Mouse (Mus musculus): ENCODE data around the gene Kcnk7.
"Not testable (repeated sequence)": the region's sequence is repeated elsewhere in the genome, so short reads cannot be mapped to it uniquely, and the experiment has no call there.

Gene Kcnk7

GRCm38 (mm10) chr19:5704163-5704800 is at the start of gene Kcnk7:
Kcnk7 (plus strand) TSS chr19:5704367.
- no peak for DNase-seq (ENCODE audit: low read depth)

GRCm38 (mm10) chr19:5654720-5655298 is 49.4 kb upstream of the Kcnk7 start:
- DNase-seq (ENCODE audit: low read depth): no peak

GRCm38 (mm10) chr19:5660942-5661751 is 43.0 kb upstream of the Kcnk7 start:
- DNase-seq (ENCODE audit: low read depth): no peak

GRCm38 (mm10) chr19:5662310-5662709 is 41.9 kb upstream of the Kcnk7 start:
- no peak for DNase-seq (ENCODE audit: low read depth)

- peak; percentile 96 for DNase-seq (ENCODE audit: low read depth)
Observed at GRCm38 (mm10) chr19:5662981-5663913, 40.9 kb upstream of the Kcnk7 start, which contains the start of gene Sipa1. Sipa1 (minus strand) TSS chr19:5663707.

GRCm38 (mm10) chr19:5664669-5665257 is 39.4 kb upstream of the Kcnk7 start:
- DNase-seq (ENCODE audit: low read depth): no peak

- peak; percentile 16 for DNase-seq (ENCODE audit: low read depth)
Observed at GRCm38 (mm10) chr19:5665465-5665864, 38.7 kb upstream of the Kcnk7 start.

GRCm38 (mm10) chr19:5666386-5666785 is 37.8 kb upstream of the Kcnk7 start:
- no peak for DNase-seq (ENCODE audit: low read depth)

- DNase-seq (ENCODE audit: low read depth): no peak
Observed at GRCm38 (mm10) chr19:5668372-5668771, 35.8 kb upstream of the Kcnk7 start.

GRCm38 (mm10) chr19:5680432-5680831 is 23.7 kb upstream of the Kcnk7 start:
- DNase-seq (ENCODE audit: low read depth): no peak

GRCm38 (mm10) chr19:5684236-5684635 is 19.9 kb upstream of the Kcnk7 start:
- no peak for DNase-seq (ENCODE audit: low read depth)

GRCm38 (mm10) chr19:5684985-5685384 is 19.2 kb upstream of the Kcnk7 start:
- no peak for DNase-seq (ENCODE audit: low read depth)

GRCm38 (mm10) chr19:5685431-5685830 is 18.7 kb upstream of the Kcnk7 start:
- DNase-seq (ENCODE audit: low read depth): no peak

- no peak for DNase-seq (ENCODE audit: low read depth)
Observed at GRCm38 (mm10) chr19:5685861-5686260, 18.3 kb upstream of the Kcnk7 start.

- no peak for DNase-seq (ENCODE audit: low read depth)
Observed at GRCm38 (mm10) chr19:5686437-5686836, 17.7 kb upstream of the Kcnk7 start.

- not testable (repeated sequence) for DNase-seq (ENCODE audit: low read depth)
Observed at GRCm38 (mm10) chr19:5686954-5687353, 17.2 kb upstream of the Kcnk7 start.

GRCm38 (mm10) chr19:5687738-5688137 is 16.4 kb upstream of the Kcnk7 start:
- DNase-seq (ENCODE audit: low read depth): peak; percentile 35

GRCm38 (mm10) chr19:5688200-5689087 is 15.7 kb upstream of the Kcnk7 start, which contains the start of the genes Map3k11 and Pcnx3:
Map3k11 (plus strand) TSS chr19:5688742.
Pcnx3 (minus strand) TSS chr19:5688908.
- peak; percentile 100 for DNase-seq (ENCODE audit: low read depth)

GRCm38 (mm10) chr19:5689088-5689428 is 15.1 kb upstream of the Kcnk7 start:
- DNase-seq (ENCODE audit: low read depth): no peak

- peak; percentile 91 for DNase-seq (ENCODE audit: low read depth)
Observed at GRCm38 (mm10) chr19:5689565-5690342, 14.4 kb upstream of the Kcnk7 start.

All from NIH3T3 (cell line).